Mouse (Mus musculus) common myeloid progenitor, adult 5-6 weeks (primary cell): ENCODE measurements around the gene Kcnip4. TPM values are rescaled to one million over a fixed set of nuclear protein-coding genes. Genes with fewer than 3 reads are reported as not detected.

Source experiments
- ATAC-seq: replicated peaks from 2 replicates; pipeline ENCODE4 v1.8.0; 2016; ENCODE audit warnings: low read depth, mild to moderate bottlenecking, moderate TSS enrichment, inconsistent platforms; ENCODE audit not compliant: poor library complexity, severe bottlenecking
- total RNA-seq: library from RNA; stranded (forward); fragments of 200-1000, 187-1606 nt; gene quantifications from 2 replicates; pipeline ENCODE4 v1.2.3, GENCODE M21; 2017

The Kcnip4 gene
- total RNA-seq, 1 experiment from 2014 or later = 0.09 TPM

DNA sequence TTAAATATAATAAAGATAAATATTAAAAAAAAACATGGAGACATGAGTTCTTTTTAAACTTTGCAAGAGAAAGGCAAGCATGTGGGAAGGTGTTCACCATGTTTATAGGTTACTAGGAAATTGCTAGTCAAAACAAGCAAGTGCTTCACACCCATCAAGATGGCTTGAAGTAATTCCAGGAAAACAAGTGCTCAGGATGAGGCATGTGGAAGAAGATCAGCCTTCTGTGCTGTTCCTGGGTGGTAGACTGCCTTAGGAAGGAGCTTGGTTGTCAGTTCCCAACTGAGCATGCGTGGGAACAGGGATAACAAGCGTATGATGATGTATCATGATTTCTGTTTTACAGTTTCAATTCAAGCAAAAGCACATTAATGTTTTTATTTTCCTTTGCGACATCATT, 891.1 kb downstream of the Kcnip4 start:
- ATAC-seq = no peak

DNA sequence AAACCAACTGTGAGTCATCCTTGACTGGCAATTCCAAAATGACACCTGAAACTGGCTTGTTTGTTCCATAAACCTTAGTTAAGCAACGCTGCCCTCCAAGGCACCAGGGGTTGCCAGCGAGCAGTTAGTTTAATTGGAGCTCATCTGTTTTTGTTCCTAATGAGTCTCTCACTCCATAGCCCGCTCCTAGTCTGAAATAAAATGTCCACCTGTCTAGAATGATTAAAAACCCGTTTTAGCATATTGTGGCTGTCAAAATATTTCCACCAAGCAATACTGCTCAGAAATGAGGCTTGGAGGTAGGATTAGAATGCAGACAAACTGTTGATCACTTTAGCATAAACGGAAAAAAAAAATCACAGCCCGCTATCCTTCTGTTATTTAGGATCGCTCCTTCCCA, 901.3 kb downstream of the Kcnip4 start:
- no peak for ATAC-seq

DNA sequence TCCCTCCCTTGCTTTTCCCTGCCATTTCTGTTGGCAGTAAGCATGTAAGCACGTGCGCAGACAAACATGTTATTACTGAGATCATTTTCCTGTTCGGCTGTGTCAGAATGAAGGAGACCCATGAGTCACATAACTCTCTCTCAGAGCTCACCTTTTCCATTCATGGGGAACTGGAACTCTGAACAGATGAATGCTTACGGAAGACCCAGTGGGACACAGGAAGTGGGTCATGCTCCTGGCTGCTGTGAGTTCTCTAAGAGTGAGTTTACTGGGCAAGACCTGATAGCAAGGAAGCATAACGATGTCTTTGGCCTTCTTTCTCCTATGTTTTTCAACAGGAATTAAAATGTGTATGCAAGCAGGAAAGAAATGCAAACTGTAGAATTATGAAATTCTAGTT, 917.8 kb downstream of the Kcnip4 start:
- no peak for ATAC-seq

DNA sequence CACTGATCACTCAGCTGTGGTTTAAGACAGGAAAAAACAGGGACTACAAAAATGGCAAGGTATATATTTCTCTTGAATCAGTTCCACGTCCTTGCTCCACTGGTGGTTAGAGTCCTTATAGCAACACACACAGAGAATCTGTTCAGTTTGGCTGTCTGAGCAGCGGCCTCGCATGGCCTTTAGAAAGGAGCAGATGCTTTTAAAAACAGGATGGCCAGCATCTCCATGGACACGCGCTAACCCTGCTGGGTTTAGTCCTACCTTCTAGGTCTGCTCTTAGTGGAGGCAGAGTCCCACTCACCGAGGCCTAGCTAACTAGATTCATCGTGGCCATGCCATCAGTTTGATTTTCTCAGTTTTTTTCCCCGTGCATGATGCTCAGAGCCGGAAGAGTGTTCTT, 918.4 kb downstream of the Kcnip4 start:
- ATAC-seq = no peak

DNA sequence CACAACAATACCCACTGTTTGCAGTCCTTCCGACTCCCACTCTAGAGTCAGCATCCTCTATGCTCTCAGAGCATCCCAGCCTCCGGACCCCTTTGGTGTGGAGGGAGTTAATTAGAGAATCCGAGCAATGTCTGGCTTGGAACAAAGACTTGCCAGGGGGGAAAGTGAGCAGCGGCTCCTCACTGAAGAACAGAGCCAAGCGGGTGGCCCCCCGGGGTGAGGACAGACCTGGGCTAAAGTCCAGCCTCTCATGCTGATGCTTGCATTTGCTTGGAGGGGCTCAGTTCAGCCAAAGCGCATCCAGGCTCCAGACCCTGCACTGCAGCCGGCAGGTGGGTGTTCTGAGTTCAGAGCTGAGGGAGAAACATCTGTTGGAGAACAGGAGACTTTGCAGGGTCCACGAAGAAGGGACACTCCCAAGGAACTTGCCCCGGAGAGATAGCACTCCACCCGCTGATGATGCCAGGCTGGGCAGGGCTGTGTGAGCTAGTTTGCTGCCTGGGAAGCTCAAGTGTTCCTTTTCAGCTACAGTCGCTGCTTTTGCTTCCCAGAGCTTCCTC, 925.1 kb downstream of the Kcnip4 start:
- no peak for ATAC-seq

DNA sequence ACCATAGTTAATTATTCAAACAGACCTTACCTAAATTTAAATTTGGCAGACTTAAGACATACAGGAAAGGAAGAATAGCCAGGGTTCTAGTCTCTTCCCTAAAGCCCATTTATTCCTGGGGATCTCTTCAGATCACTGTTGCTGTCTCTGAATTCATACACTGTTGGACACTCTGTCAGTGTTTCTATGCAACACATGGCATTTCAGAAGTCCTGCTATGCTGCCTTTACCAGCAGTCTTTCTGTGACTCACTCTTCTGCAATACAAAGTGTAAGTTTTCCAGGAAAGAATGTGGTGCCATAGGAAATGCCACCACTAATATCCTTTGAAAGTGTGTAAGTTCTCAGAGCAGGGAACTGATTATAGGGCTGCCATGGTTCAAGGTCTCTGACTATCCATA, 936.7 kb downstream of the Kcnip4 start:
- no peak for ATAC-seq

DNA sequence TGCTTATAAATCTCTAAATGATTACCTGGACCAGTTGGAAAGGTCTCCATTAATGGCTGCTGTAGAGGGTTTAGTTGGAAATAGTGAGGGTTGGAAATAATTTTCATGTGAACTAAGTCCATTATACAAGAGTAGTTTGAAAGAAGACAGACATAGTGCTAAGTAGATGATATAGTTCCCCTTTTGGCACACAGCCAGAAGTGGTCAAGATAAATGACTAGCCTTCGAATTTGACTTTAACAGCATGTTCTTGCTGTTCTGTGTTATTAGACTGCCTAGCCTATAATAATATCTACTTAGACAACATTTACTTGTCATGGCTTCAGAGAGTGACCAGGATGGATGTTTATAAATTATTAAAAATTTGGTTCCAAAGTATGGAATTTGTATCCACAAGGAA, 941.3 kb downstream of the Kcnip4 start:
- no peak for ATAC-seq

DNA sequence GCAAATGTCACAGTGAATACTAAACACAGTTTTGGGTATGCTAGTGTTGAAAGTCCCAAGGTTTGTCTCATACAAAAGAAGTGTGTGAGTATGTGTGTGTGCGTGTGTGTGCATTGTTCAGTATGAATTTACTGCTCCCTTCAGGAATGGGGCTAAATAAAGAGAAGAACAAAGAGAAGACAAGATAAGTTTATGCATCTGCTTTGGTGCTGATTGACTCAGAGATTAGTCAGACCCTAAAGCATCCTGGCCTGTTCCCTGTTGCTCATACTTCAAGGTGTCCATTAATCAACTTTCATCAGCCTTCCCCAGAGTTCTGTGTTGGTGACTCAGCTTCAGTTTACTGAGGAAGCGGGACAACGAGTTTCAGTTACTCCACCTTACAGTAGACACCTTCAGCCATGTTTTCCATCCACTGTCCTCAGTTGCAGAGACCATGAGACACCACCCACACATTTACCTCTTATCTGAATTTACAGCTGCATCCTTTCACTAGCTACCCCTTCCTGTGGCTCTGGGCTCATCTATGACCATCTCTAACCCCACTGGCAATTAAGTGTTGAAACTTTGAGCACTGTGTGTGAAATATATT, 960.6 kb downstream of the Kcnip4 start:
- ATAC-seq = no peak

DNA sequence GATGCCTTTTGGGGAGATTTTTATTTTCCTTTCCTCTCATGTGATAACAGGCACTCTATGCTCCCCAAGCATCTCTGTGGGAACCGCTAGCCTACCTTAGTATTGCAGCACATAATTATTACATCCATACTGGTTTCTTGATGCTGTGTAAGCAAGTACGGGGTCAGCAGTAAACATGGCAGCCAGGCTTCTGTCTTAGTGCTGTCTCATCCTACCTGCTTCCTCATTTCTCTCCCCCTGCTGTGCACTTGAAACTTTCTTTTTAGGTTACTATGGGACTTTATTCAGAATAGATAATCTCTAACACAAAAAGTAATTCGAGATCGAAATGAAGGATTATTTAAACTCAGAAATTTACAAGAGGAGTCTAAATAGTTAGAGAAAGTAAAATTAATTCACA, 973.0 kb downstream of the Kcnip4 start:
- no peak for ATAC-seq

DNA sequence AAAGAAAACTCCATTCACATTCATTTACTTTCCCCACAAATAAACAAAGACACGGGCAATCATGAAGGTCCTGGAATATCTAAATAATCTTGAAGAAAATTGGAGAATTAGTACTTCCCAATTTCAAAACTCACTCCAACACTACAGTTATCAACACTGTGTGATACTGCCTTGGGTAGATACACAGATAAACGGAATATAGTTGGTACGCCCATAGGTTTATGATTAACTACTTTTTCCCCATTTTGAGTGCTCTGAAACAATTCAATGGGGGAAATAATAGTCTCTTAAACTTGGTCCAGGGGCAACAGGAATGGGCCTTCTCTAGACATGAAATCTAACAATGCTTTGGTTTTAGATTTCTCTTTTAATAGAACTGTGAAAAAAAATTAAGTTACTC, 978.9 kb downstream of the Kcnip4 start:
- no peak for ATAC-seq

DNA sequence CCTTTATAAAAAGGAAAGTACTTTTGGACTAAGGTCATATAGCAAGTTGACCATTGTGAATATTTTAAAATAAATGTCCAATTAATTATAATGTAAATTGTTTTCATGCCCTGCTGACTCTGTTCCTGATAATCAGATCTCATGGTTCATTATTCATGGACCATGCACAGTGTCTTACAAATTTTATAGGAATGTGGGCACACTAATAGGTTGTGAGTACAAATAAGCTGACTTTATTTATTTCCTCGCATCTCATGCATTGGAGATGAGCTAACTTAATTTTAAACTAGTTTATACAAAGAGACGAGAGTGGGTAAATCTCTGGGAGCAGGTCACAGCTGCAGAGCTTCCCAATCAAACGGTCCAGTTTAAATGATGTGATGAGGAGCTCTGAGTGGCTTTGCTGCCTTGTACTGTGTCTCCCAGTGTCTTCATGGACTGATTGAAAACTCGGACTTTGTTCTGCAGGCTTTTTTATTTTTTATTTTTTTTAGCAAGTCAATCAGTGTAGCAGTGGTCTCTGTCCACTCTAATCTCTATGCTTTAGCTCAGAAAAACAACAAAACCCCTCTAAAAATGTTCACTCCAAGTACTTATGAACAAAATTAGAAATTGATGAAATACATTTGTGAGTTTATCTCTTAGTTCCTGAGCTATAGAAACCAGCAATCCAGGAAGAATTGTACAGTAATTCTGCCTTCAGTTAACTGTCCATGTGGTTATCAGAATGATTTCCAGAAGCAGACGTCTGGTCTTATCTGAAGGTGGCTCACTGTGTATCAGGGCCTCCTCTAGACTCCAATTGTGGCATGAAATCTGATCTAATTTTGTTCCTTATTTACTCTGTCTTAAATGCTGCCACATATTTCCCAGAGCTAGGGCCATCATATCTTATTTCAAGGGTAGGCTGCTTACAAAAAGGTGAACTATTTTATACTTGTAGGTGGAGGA, 979.6 kb downstream of the Kcnip4 start:
- ATAC-seq = no peak

DNA sequence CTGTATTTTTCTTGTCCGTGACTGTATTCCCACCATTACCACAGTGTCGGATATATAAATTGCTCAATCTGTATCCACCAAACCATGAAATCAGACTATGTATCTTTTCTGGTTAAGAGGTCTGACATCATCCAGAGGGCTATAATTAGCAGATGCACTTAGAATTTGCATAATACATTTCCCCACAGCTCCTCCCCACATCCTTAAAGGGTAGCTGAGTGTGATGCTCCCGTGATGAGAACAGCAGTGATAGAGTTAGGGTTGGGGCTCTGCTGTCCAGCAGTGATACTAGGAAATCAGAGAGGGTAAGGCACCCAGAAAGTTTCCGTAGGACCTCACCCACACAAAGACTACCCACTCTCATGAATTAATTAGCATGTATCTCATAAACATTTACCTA, 1006.7 kb downstream of the Kcnip4 start:
- no peak for ATAC-seq

DNA sequence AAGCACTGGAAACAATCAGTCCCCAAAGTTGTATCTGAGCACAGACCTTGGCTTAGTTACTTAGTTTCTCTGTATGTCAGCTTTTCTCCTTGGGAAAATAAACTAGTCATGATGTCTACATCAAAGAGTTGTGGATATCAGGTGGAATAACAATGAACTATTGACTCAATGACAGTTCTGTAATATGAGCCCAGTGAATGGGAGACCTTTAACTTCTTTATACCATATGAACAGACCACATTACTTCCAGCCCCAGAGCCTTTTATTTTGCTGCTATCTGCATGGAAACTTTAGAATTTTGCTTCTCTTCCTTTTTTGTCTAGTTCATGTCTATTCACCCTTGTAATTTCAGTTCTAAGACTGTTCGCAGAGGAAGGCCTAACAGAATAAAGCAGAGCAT, 1011.4 kb downstream of the Kcnip4 start:
- ATAC-seq = no peak

DNA sequence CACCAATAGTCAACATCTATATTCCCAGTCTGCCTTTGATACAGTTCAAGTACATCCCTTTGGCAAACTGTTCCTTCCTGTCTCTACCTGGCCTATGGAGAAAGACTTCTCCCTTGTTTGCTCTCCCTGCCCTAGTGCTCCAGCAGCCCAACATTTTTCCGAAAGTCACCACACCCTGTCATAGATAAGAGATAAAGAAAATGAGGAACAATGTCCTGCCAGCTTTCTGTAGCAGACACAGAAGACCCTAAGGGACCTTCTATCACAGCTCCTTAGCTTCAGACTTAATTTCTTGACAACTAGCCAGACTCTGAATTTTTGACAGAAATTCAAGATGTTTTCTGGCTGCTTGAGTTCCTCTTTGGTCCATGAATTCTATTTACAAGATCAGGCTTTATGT, 1013.4 kb downstream of the Kcnip4 start:
- ATAC-seq = 0 out of 2 replicates have a peak, but pooled peaks have one; percentile 22

DNA sequence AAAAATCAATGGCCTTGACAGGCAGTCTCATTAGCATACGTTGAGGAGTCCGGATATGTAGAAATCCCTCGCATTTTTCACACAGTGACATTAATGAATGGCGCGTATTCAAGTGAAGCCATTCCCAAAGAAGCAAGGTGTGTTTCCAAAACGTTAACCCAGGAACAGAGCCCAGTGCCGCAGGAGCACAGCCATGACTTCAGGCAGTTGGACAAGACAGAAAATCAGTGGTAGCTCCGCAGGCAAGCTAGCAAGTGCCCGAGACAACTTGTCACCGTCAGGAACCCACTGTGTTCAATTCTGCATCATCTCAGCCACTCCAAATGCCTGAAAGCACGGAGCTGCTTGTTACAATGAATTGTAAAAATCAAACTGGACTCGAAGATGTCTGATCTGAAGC, 1014.5 kb downstream of the Kcnip4 start:
- ATAC-seq = no peak

DNA sequence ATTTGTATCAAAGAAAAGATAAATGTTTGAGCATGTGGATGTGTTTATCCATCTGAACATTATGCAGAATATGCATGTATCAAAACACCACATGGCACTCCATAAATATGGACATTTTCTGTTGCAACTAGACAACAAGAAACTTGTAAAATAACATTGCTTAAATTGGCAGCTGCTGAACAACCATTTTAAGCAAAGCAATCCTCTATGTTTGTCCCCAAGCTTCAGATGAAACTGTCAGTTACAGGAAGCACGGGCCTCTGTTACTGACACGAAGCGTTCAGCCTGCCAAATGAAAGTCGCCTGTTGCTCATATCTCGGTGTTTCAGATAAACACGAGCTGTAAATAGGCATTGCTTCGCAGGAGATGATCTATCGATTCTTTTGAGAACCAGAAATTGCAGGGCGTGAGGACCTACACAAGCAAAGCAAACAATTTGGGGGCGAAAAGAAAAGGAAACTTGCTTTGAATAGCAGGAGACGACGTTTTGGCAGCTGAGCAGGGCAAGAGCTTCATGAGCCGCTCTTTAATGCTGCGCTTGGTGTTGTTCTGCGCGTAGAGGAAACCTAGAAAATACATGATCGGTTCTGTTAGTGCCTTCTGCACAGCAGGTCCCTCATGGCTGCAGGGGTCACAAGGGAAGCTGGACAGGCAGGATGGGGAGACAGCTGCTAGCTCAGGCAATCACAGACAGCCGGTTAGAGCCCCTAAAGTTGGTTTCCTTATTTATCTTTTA, 1015.3 kb downstream of the Kcnip4 start:
- ATAC-seq = 0 out of 2 replicates have a peak, but pooled peaks have one; percentile 29

DNA sequence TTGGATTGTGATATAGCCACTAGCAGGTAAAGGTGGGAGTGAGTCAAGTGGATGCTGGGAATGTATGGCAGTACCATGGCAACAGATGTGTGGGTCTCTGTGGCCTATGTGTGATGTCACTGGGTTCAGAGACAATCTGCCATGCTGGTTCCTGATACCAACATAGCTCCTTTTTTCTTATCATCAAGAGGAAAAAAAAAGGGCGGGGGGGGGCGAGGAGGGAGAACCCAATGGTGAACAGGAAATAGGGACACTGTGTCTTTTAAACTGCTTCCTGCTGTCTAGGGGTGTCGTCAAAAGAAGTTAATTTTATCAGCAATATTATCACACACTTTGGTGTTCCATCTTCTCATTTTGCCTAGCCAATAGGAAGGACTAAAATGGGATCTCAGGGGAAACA, 1021.6 kb downstream of the Kcnip4 start:
- no peak for ATAC-seq

DNA sequence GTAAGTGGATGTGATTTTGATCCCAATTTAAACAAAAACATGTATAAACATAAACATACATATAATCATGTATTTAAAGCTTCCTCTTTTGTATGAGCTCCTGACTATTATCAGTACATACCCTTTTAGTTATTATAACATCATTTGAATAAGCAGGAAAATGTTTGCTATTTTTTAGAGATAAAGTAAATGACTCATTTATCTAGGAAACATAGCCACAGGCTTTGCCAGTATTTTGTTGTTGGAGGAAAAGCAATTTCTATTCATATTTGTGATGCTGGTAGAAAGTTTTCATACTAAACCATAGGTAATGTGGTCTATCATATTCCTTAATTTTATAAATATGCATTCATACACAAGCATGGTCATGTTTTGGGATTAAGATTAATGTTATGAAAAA, 1022.3 kb downstream of the Kcnip4 start:
- no peak for ATAC-seq

DNA sequence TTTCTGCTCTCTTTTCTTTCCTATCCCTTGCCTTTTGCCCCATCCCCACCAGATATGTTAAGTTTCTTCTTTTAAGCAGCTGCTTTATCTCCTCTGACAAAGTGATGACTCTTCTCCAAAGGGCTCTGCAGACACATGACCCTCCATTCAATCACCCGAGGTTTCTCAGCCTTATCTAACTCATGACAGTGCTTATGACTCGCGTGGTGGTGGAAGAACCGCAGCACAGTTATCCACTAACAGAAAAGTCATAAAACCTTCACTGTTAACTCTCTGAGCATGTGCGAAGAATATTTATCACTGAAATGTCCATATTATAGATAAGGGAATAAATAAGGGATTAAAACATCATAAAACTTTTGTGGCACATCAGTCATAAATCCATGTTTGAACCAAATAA, 1024.5 kb downstream of the Kcnip4 start:
- ATAC-seq = no peak

DNA sequence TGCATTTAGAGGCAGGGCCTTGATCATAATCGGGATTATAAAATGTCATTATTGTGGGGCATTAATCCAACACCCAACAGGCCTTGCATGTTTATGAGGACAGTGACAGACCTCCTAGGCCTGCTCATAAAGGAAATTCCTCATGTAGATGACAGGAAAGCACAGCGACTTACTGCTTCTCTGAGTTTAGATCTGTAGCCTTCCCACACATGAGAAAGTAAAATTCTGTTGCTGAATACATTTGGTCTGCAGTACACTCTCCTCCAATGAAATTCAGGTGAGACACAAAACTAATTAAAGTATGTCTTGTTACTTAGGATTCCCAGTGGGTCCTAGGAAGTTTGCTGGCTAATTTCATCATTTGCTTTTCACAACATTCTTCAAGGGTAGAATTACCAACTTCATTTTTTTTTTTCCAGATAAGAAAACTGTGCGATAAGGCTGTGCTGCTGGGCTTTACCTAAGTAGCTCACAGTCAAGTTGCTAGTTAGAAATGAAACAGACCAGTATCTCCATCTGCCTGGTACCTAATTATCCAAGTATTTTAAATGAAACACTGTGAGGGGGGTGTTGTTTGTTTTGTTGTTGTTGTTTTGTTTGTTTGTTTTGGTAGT, 1033.7 kb downstream of the Kcnip4 start:
- no peak for ATAC-seq
